Mouse (Mus musculus): ENCODE results near the gene Osbpl8.

Osbpl8 gene

DNA sequence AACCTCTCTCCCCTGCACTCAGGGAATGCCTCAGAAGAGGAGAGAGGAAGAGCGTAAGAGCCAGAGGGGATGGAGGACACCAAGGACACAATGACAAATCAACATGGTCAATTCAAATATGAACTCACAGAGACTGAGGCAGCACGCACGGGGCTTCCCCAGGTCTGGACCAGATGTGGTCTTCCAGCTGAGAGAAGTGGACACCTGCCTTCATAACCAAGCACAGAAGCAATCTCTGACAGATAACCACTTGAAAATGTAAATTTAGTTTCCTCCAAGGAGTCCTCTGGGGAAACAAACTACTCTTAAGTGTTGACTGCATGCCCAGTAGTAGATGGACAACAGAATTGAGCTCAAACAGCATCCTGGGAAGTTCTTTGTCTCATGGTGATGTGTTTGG is 9.5 kb upstream of the Osbpl8 start:
- DNase-seq = no peak

- DNase-seq = no peak
Observed at GRCm38 (mm10) chr10:111155571-111155970, 9.0 kb upstream of the Osbpl8 start.

GRCm38 (mm10) chr10:111156394-111157190 is 8.0 kb upstream of the Osbpl8 start:
- DNase-seq = no peak

DNA sequence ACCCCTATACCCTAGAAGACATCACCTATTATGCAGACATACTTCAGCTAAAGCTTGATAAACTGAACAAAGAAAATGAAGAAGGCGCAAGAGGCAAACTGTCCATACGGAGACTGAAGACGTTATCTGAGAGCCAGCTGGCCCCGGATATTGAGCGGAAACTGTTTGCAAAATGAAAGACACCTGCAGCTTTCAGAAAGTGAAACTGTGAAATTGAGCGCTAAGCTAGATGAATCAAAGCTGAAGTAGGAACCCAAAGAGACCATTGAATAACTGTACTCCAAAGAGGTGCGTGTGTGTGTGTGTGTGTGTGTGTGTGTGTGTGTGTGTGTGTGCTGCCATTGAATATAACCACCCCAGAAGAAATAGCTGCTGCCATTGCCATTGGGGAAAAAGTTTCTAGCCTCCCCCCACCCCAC is 7.3 kb upstream of the Osbpl8 start:
- no peak for DNase-seq

DNA sequence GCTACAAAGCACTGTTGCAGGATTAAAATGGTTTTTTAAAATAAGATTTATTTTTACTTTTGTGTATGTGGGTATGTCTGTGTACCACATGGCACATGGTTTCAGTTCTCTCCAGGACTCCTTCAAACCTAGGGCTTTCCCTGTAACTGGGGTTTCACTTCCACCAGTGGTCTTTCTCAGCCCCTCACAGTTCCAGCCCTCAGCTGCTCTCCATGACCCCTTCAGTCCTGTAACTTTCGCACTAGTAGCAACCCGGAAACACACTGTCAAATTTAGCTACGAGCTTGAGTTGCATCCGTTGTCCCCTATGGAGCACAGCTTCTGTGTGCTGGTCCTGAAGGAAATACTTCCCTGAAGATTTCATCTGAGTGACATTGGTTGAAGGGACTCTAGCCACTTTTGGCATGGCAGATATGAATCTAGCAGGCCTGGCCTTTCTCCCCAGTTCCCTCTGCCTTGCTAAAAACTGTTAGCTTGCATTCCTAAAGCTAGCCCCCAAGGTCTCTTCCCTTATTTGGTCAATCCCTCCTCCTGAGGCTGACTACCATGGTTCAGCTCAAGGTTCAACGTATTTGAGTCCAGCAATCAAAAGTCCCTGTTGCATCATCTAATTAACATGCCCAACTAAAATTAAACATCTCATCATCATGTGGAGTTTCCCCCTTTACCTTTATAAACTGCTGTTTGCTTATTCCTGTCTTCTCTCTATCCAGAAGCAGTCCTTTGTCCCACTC is 4.6 kb upstream of the Osbpl8 start:
- no peak for DNase-seq

GRCm38 (mm10) chr10:111160540-111160939 is 4.0 kb upstream of the Osbpl8 start:
- no peak for DNase-seq

GRCm38 (mm10) chr10:111161373-111161772 is 3.2 kb upstream of the Osbpl8 start:
- DNase-seq = no peak

GRCm38 (mm10) chr10:111163025-111163424 is 1.5 kb upstream of the Osbpl8 start:
- DNase-seq = no peak

DNA sequence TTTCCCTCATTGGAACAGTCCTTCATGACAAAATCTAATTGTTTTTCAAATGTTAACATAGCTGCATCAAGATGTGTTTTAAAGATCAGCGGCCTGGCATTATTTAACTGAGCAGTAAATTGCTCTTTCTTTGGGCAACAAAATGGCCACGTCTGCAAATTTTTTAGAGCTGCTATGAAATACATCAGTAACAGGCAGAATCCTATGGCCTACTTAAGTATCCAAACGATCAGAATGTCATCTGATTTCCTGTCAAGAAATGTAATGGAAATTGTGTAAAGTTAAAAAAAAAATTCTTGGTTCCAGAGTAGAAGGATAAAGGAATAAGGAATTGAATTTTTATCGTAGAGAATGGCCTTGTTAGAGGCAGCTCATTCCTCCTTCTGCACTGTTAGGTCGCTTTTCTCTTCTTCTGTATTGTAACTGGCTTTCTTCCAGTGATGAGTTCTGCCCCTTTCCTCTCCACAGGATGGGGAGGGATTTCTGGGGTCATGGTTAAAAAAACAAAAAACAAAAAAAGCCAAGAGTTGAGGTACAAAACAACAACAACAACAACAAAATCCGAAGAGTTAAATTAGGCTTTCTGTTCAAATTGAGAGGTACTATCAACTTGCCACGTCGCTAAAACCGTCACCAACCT is 831 bp upstream of the Osbpl8 start:
- DNase-seq = no peak

DNA sequence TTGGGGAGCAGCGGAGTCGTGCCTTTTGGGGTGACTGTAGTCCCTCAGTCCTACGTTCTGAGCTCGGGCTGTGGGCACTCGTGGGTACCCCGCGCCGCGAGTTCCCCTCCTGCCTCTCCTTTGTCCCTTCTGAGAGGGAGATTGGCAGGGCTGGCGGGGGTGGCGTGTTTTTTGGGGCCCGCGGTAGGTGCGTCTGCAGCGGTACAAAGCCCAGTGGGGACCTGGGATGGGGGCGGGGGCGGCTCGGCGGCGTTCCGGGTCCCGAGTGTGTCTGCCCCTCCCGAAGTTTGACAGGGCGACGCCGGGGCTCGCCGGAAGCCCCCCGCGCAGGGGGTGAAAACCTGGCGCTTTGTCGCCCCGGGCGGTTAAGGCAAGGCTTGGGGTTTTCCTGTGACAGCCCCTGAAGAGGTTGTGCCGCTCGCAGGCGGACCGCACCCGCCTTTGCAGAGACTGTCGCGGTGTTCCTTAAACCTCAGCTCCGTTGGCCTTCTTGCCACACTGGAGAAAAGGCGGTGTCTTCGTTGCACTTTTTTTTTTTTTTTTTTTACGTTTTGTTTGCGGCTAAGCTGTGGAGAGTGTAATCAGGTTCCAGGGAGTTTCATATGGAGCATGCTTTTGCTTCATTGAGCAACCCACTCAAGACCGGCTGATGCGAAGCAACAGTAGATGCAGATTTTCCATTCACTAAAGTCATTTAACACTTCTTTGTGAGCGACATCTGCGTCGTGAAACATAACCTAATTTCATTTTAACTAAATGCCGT is 848 bp downstream of the Osbpl8 start:
- peak; percentile 52 for DNase-seq

DNA sequence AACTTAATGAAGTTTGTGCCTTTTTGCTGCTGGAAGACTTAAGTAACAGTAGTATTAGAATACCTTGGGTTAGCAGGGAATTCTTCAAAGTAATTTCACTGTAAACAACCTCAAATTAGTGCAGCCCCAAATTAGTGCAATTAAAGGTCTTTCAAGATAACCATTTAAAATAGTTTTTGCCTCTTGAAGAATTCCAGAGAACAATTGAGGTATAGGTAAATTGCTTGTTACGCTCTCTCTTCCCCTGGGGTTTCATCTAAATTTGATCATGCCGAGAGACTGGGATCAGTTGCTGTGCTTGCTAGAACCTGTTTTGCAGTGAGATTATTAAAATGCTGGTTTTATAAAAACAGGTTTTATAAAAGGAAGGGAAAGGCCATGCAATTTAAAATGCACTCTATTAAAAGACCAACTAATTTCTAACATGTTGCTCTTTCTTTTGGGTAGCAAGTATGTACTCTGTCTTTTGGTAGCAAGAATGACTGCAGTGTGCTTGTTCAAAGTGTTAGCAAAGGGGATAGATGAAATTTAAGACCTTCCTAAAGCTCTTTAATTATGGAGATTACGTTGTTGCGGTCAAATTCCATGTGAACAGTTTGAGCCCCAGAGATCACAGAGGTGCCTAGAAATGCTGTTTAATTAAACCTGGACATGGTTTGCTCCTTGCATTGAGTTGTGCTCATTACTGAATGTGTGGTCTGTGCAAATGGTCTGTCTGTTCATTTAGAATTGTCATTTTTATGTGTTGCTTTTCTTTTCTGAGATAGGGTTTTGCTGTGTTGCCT is 1.7 kb downstream of the Osbpl8 start:
- DNase-seq = no peak

DNA sequence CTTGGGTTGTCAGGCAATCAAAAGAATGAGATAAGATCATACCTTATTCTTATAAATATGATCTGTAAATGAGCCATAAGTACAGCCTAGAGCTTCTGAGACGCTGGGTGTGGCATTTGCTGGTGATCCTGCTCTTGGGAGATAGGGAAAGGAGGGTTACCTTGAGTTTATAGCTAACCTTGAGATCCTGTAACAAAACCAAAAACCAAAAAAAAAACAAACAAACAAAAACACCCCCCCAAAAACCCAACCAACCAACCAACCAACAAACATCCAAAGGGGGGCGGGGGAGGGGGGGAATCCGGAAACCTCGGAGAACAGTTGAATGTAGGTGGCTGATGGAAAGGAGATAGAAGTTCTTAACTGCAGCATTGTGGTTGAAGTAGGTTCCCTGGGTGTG is 2.9 kb downstream of the Osbpl8 start:
- no peak for DNase-seq

GRCm38 (mm10) chr10:111168305-111168704 is 3.8 kb downstream of the Osbpl8 start:
- no peak for DNase-seq

DNA sequence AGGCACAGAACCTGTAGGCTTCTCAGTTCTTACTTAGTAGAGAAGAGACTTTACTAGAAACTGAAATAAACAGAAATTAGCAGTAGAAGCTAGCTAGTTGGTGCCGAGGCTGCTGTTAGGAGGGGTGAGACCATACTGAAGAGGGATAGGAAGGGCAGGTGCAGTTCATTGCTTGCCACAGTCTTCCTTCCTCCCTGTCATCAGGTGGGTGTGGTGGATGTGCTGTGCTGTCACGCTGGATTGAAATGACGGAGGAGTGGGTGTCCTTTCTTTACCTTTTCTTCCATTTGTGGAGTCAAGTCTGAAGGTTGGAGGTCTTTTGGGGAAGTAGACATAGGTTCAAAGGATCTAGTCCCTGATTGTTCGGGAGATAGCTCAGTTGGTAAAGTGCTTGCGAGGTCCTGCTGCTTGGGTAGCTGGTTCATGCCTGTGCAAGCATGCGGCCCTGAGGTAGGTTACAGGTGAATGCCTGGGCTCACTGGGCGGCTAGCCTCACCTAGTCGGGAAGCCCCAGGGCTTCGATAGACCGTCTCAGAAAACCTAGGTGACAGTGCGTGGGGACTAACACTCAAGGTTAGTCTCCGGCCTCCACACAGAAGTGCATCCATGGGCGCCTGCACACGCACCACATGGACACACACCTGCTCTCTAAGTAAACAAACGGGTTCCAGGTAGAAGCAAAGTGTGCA is 6.8 kb downstream of the Osbpl8 start:
- DNase-seq = no peak

DNA sequence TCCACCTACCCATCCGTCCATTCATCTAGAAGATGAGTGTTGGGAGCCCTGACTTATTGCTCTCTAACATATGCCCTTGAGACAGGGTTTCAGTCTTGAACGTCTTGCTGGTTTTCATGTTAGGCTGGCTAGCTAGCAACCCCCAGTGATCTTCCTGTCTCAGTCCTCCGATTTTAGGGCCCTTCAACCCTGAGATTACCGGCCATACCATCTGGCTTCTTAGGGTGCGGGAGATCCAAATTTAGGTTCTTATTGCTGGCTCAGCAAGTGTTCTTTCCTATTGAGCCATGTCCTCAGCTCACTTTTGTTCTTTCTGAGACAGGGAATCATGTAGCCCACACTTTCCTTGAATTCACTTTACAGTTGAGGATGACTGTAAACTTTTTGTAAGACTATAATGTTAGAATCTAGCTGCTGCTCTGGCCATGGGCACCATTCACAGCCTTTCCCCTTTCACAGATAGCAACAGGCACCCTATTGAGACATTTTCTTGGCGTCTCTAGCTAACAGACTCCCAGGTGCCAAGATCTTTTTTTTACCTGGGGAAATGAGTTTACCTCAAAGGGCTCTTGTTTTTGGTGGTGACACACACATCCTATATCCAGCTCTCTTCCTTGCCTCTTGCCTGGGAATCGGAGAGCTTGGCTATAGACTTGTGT is 9.2 kb downstream of the Osbpl8 start:
- DNase-seq = no peak

DNA sequence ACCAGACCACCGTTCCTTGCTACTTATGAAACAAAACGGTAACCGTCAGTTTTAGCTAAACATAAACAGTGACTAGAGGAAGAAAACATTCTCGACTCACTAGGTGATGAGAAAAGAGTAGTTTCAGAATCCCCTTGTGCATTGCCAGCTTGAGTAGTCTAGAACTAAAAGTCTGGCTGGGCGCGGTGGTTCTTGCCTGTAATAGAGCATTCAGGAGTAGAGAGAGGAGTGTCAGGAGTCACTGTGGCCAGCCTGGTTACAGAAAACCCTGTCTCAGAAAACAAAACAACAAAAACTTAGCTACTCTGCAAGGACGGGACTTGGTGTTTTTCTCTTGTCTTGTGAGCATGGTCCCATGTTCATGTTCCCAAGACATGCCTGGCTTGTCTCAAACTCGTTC is 12.8 kb downstream of the Osbpl8 start:
- DNase-seq = no peak

DNA sequence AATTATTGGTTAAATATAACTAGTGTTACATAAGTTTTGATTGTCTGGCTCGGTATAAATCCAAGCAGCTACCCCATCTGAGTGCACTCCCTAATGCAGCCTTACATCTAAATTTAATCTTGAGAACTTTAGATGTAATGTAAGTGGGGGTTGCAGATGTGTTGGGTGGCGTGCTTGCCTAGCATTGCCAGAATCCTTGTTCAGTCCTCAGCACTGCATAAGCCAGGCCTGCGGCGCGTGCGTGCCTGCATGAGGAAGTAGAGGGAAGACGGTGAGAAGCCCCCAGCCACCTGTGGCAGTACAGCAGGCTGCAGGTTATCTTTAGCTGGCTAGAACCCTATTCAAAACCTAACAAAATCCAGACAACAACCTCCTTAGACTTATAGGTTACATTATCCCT is 13.5 kb downstream of the Osbpl8 start:
- peak; percentile 58 for DNase-seq

- no peak for DNase-seq
Observed at GRCm38 (mm10) chr10:111180633-111181032, 16.1 kb downstream of the Osbpl8 start.

DNA sequence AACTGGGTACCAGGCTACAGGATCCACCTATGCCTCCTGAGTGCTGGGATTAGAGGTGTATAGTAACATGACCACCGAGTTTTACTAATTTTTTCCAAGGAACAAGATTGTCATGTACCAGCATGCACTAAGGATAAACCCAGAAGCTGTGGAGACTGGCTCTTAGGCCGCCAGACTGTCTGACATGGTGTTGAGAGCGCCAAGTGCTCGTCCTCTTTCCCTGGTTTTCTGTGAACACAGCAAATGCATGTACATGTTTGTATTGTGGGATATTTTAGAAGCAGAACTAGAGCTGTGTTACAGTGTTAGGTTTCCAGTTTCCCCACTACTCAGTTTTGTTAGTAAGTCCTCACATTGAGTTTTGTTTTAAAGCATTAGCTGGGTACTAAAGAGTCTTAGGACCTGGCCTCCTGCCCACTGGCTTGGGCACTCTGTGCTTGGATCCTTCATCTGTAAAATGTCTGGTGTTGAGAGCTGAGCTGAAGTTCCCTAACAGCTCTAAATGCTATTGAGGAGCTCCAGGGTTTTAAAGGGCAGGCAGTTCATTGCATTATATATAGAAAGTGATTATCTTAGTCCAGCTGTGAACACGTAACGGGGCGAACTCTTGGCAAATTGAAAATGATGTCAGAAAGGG is 19.2 kb downstream of the Osbpl8 start:
- DNase-seq = peak; percentile 34

DNA sequence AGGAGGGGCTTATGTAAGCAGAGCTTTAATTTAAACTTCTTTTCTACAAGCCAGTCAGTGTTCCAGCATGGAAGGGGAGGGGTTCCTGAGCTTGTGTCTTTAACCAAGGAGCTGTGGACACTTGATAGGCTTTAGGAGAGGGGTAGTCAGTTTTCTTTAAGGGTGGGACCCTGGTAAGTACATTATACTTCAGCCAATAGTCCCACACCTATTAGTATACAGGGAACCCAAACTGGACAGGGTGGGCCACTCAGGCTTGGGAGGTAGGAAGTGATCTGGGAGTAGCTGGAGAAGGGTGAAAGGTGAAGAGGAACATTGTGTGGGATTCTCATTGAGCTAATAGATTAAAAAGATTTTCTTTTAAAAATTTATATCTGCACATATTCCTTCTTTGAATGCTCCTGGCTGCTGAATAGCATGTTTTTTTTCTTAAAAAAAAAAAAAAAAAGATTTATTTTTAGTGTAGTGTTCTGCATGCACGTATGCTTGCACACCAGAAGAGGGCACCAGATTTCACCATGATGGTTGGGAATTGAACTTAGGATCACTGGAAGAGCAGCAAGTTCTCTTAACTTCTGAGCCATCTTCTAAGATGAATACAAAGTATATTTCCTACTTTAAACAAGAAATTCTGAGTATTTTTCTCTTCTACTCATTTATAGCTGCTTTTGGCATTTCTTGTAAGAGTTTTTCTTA is 21.2 kb downstream of the Osbpl8 start:
- DNase-seq = no peak
